Mouse (Mus musculus): ENCODE measurements around the gene Sf1. TPM values are rescaled to one million over a fixed set of nuclear protein-coding genes. Genes with fewer than 3 reads are reported as not detected.
A peak's percentile ranks its signal among the peaks of the same experiment; 100 is the strongest.

The Sf1 gene
- 42.3 and 52.0 TPM in 2 replicates for polyA plus RNA-seq (2015; fragmentation: Nextera tagmentation; extraction: Ambion mirVana)

DNA sequence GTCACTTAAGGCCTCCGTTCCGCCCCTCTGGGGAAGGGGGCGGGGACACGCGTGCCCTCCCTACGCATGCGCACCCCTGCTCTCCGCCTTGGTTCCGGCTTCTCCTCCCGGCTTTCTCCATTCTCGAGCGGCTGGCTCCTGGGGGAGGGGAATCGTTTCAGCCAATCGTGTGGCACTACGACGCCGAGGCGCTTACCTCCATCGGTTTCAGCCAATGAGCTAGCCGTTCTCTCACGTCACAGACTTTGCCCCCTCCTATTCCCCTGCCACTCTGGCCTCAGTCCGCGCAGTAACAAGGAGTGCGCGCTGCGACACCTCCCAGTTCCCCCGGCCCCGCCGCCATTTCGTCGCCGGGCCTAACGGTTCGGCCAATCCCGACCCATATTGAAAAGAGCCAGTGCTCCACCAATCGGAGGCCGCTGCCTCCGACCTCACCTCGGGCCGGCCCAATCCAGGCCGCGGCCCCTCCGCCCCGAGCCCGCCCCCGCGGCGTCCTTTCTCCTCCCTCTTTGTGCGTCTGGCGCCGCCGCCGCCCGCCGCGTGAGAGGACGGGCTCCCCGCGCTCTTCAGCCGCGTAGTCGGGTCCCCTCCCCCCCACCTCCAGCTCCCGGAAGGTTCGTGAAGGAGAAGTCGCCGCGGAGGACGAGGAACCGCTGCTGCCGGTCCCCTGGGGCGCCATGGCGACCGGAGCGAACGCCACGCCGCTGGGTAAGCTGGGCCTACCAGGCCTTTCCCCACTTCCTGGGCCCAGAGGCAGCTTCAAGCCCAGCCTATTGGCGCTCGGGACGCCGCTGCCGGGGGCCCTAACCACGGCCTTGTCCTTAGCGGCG lies at the start of gene Sf1:
Gene Sf1 (plus strand): TSS at position 280 of the 830 bp plus-strand sequence.
- Histone ChIP-seq H3K4me3 (ENCODE audit: low read depth, low read length) (peak within 1 kb of the TSS; percentile 99), H3K4me2 (replicated peaks; ENCODE audit: low read depth) (peak within 1 kb of the TSS; percentile 65), H3K27ac (replicated peaks) (peak within 1 kb of the TSS; percentile 100), H3K9ac (ENCODE audit: low read length) (peak within 1 kb of the TSS; percentile 100), H3K36me3 (ENCODE audit: control insufficient read depth, insufficient read depth, low read length) (peaks cover 17% of the 10 kb centered on the region), H3K9me3 (ENCODE audit: control insufficient read depth, low read length) (no peaks in the 10 kb centered on the region), H3K27me3 (ENCODE audit: control insufficient read depth, insufficient read depth, low read length) (no peaks in the 10 kb centered on the region), H3K4me1 (replicated peaks; ENCODE audit: control insufficient read depth, insufficient read depth) (0 out of 2 replicates have a peak, but pooled peaks cover 3% of the 10 kb centered on the region)
- 2% methylated on average over 59 of the region's 85 CpGs for WGBS
- peak; percentile 96 for ATAC-seq (ENCODE audit: low FRiP score, low TSS enrichment)
- DNase-seq (ENCODE audit: low spot score): peak; percentile 100
- TF ChIP-seq EP300 (optimal IDR thresholded peaks at IDR 0.05): peak; percentile 47
- TF ChIP-seq CTCF (IDR thresholded peaks at IDR 0.05; ENCODE audit: low read depth): peak; percentile 3; the same call in 1 of the 2 replicates

DNA sequence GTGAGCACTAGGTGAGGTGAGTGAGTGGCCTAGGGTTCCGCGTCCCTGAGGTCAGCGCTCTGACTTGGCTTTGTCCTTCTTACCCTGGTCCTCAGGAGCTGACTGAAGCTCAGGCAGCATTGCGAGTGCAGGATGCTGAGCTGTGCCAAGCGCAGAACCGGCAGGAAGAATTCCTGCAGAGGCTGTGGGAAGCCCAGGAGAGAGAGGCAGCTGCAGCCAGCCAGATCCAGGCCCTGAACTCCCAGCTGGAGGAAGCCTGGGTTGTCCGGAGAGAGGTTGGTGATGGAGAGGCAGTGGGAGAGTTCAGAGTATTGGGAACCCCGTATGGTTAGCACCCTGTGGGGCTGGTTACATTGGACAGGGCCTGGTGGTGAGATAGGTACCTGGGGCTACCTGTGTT lies 49.7 kb upstream of the Sf1 start:
- Histone ChIP-seq H3K27ac (replicated peaks) (no peak overlapping the region), H3K36me3 (ENCODE audit: control insufficient read depth, insufficient read depth, low read length) (peaks cover 50% of the 10 kb centered on the region), H3K9me3 (ENCODE audit: control insufficient read depth, low read length) (no peaks in the 10 kb centered on the region), H3K27me3 (ENCODE audit: control insufficient read depth, insufficient read depth, low read length) (no peaks in the 10 kb centered on the region), H3K4me1 (replicated peaks; ENCODE audit: control insufficient read depth, insufficient read depth) (no peaks in the 10 kb centered on the region), H3K4me2 (replicated peaks; ENCODE audit: low read depth) (no peak overlapping the region), H3K9ac (ENCODE audit: low read length) (no peak overlapping the region), H3K4me3 (ENCODE audit: low read depth, low read length) (no peak overlapping the region)
- no peak for ATAC-seq (ENCODE audit: low FRiP score, low TSS enrichment)
- TF ChIP-seq EP300 (optimal IDR thresholded peaks at IDR 0.05) (no peak), CTCF (IDR thresholded peaks at IDR 0.05; ENCODE audit: low read depth) (no peak)
- DNase-seq (ENCODE audit: low spot score): no peak
- 89% methylated on average over 8 of the region's 8 CpGs for WGBS

DNA sequence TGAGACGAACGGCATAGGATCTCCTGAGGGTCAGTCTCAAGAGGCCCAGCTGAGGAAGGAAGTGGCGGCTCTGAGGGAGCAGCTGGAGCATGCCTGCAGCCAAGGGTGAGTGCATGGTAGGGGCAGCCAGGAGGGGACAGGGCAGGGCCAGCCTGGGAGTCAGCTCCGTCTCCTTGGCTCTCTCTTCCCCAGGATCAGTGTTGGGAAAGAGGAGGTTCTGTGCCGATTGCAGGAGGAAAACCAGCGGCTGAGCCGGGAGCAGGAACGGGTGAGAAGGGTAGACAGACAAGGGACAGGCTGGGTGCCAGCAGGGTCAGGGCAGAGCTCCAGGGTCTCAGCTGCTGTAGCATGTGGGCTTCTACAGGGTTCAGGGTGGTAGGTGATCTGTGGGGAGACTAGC lies 49.0 kb upstream of the Sf1 start:
- TF ChIP-seq CTCF (IDR thresholded peaks at IDR 0.05; ENCODE audit: low read depth): no peak
- H3K4me2 ChIP-seq (replicated peaks; ENCODE audit: low read depth): no peak overlapping the region
- H3K4me1 ChIP-seq (replicated peaks; ENCODE audit: control insufficient read depth, insufficient read depth): no peaks in the 10 kb centered on the region
- H3K9me3 ChIP-seq (ENCODE audit: control insufficient read depth, low read length): no peaks in the 10 kb centered on the region
- H3K27me3 ChIP-seq (ENCODE audit: control insufficient read depth, insufficient read depth, low read length): no peaks in the 10 kb centered on the region
- DNase-seq (ENCODE audit: low spot score): no peak
- no peak overlapping the region for H3K9ac ChIP-seq (ENCODE audit: low read length)
- no peak overlapping the region for H3K27ac ChIP-seq (replicated peaks)
- no peak for ATAC-seq (ENCODE audit: low FRiP score, low TSS enrichment)
- 64% methylated on average over 8 of the region's 8 CpGs for WGBS
- H3K4me3 ChIP-seq (ENCODE audit: low read depth, low read length): no peak overlapping the region
- peaks cover 55% of the 10 kb centered on the region for H3K36me3 ChIP-seq (ENCODE audit: control insufficient read depth, insufficient read depth, low read length)

DNA sequence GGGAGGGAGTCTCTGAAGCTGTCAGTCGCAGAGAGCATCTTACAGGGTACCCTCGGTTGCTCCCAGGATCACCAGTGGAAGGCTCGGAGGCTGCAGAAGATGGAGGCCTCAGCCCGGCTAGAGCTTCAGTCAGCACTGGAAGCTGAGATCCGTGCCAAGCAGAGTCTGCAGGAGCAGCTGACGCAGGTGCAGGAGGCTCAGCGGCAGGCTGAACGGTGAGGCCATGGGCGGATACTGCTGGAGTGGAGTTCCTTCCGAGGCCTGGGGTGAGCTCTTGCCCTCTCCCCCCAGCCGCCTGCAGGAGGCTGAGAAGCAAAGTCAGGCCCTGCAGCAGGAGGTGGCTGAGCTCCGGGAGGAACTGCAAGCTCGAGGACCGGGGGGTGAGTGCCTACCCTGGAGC lies 47.9 kb upstream of the Sf1 start:
- DNase-seq (ENCODE audit: low spot score) (no peak), ATAC-seq (ENCODE audit: low FRiP score, low TSS enrichment) (no peak)
- Histone ChIP-seq H3K27ac (replicated peaks) (no peak overlapping the region), H3K9ac (ENCODE audit: low read length) (no peak overlapping the region), H3K4me2 (replicated peaks; ENCODE audit: low read depth) (no peak overlapping the region), H3K36me3 (ENCODE audit: control insufficient read depth, insufficient read depth, low read length) (peaks cover 52% of the 10 kb centered on the region), H3K4me1 (replicated peaks; ENCODE audit: control insufficient read depth, insufficient read depth) (no peaks in the 10 kb centered on the region), H3K9me3 (ENCODE audit: control insufficient read depth, low read length) (no peaks in the 10 kb centered on the region), H3K27me3 (ENCODE audit: control insufficient read depth, insufficient read depth, low read length) (no peaks in the 10 kb centered on the region), H3K4me3 (ENCODE audit: low read depth, low read length) (no peak overlapping the region)
- no peak for TF ChIP-seq CTCF (IDR thresholded peaks at IDR 0.05; ENCODE audit: low read depth)
- no peak for TF ChIP-seq EP300 (optimal IDR thresholded peaks at IDR 0.05)
- 75% methylated on average over 14 of the region's 14 CpGs for WGBS

DNA sequence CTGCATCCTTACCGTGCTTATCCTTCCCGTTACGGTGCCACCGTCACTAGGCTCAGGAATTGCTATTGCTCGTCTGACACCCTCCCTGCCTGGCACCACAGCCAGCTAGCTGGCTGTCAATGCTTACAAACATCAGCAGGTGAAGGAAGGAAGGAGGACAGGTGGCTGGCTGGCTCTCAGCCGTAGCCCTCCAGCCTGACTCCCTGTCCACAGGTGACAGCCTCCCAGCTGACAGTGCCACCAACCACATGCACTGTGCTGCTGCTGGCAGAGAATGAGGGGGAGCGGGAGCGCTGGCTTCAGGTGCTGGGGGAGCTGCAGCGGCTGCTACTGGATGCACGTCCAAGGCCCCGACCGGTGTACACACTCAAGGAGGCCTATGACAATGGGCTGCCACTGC lies 45.3 kb upstream of the Sf1 start:
- Histone ChIP-seq H3K27me3 (ENCODE audit: control insufficient read depth, insufficient read depth, low read length) (no peaks in the 10 kb centered on the region), H3K36me3 (ENCODE audit: control insufficient read depth, insufficient read depth, low read length) (peaks cover 42% of the 10 kb centered on the region), H3K9me3 (ENCODE audit: control insufficient read depth, low read length) (no peaks in the 10 kb centered on the region), H3K4me3 (ENCODE audit: low read depth, low read length) (no peak overlapping the region), H3K4me1 (replicated peaks; ENCODE audit: control insufficient read depth, insufficient read depth) (no peaks in the 10 kb centered on the region), H3K27ac (replicated peaks) (no peak overlapping the region), H3K9ac (ENCODE audit: low read length) (no peak overlapping the region), H3K4me2 (replicated peaks; ENCODE audit: low read depth) (no peak overlapping the region)
- TF ChIP-seq EP300 (optimal IDR thresholded peaks at IDR 0.05) (no peak), CTCF (IDR thresholded peaks at IDR 0.05; ENCODE audit: low read depth) (no peak)
- ATAC-seq (ENCODE audit: low FRiP score, low TSS enrichment): no peak
- 89% methylated on average over 12 of the region's 12 CpGs for WGBS
- no peak for DNase-seq (ENCODE audit: low spot score)

DNA sequence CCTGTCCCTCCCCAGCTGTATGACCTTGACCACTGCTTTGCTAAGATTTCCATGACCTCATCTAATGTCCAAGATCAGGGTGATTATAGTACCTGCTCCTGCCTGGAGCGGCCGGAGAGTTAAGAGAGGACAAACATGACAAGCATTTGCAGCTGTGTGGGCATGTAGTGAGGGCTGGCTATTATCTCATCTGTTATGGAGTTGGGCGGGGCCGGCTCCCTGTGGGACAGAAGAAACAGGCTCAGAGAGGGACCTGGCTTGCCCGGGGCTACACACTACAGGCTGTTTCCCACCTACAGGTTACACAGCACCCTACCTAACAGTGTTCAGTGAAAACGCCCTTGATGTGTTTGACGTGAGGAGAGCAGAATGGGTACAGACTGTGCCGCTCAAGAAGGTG lies 42.1 kb upstream of the Sf1 start:
- no peak overlapping the region for H3K4me3 ChIP-seq (ENCODE audit: low read depth, low read length)
- WGBS: 44% methylated on average over 8 of the region's 8 CpGs
- DNase-seq (ENCODE audit: low spot score) (peak; percentile 47), ATAC-seq (ENCODE audit: low FRiP score, low TSS enrichment) (peak; percentile 60)
- H3K9ac ChIP-seq (ENCODE audit: low read length): peak overlapping the region; percentile 41; the same call in 1 of the 2 replicates
- peak overlapping the region; percentile 82 for H3K27ac ChIP-seq (replicated peaks)
- H3K9me3 ChIP-seq (ENCODE audit: control insufficient read depth, low read length): no peaks in the 10 kb centered on the region
- H3K4me2 ChIP-seq (replicated peaks; ENCODE audit: low read depth): no peak overlapping the region
- H3K36me3 ChIP-seq (ENCODE audit: control insufficient read depth, insufficient read depth, low read length): peaks cover 25% of the 10 kb centered on the region
- H3K27me3 ChIP-seq (ENCODE audit: control insufficient read depth, insufficient read depth, low read length): no peaks in the 10 kb centered on the region
- H3K4me1 ChIP-seq (replicated peaks; ENCODE audit: control insufficient read depth, insufficient read depth): no peaks in the 10 kb centered on the region
- TF ChIP-seq EP300 (optimal IDR thresholded peaks at IDR 0.05): no peak
- no peak for TF ChIP-seq CTCF (IDR thresholded peaks at IDR 0.05; ENCODE audit: low read depth)

All from stomach, postnatal 0 days (tissue).